Mouse (Mus musculus) induced T-regulatory cell, adult 2 months (primary cell): ENCODE measurements around the gene Fdps.
"Not testable (repeated sequence)": the region's sequence is repeated elsewhere in the genome, so short reads cannot be mapped to it uniquely, and the experiment has no call there.

ENCODE experiments used
- DNase-seq: peaks from one replicate; pipeline ENCODE4 v3.0.0-alpha.2; 2012; ENCODE audit warnings: low read depth

The Fdps gene

GRCm38 (mm10) chr3:89102495-89103290 lies 934 bp upstream of the Fdps start:
- no peak for DNase-seq

GRCm38 (mm10) chr3:89101459-89101811 lies 324 bp downstream of the Fdps start:
- DNase-seq, result no peak

GRCm38 (mm10) chr3:89100811-89101210 lies 948 bp downstream of the Fdps start, which contains the start of gene Gm43738:
Gm43738 (minus strand) TSS chr3:89101099.
- no peak for DNase-seq

- DNase-seq, result no peak
Observed at GRCm38 (mm10) chr3:89094021-89094420, 7.7 kb downstream of the Fdps start.

- peak; percentile 77 for DNase-seq
Observed at GRCm38 (mm10) chr3:89093175-89093574, 8.6 kb downstream of the Fdps start, which contains the start of gene Rusc1. Rusc1 (minus strand) TSS chr3:89093311.

GRCm38 (mm10) chr3:89092509-89093090 lies 9.2 kb downstream of the Fdps start:
- DNase-seq, result peak; percentile 33

- DNase-seq, result peak; percentile 37
Observed at GRCm38 (mm10) chr3:89091811-89092508, 9.8 kb downstream of the Fdps start.

GRCm38 (mm10) chr3:89090694-89091655 lies 10.8 kb downstream of the Fdps start:
- peak; percentile 85 for DNase-seq

GRCm38 (mm10) chr3:89089882-89090591 lies 11.7 kb downstream of the Fdps start:
- peak; percentile 96 for DNase-seq

GRCm38 (mm10) chr3:89088974-89089373 lies 12.8 kb downstream of the Fdps start:
- no peak for DNase-seq

- DNase-seq, result peak; percentile 96
Observed at GRCm38 (mm10) chr3:89087338-89088110, 14.2 kb downstream of the Fdps start.

GRCm38 (mm10) chr3:89084654-89085190 lies 17.0 kb downstream of the Fdps start:
- no peak for DNase-seq

GRCm38 (mm10) chr3:89084133-89084532 lies 17.6 kb downstream of the Fdps start:
- DNase-seq, result no peak

GRCm38 (mm10) chr3:89082287-89082686 lies 19.5 kb downstream of the Fdps start:
- DNase-seq, result not testable (repeated sequence)

GRCm38 (mm10) chr3:89077383-89077782 lies 24.4 kb downstream of the Fdps start:
- DNase-seq, result no peak

GRCm38 (mm10) chr3:89067265-89067664 lies 34.5 kb downstream of the Fdps start:
- no peak for DNase-seq

GRCm38 (mm10) chr3:89061696-89062095 lies 40.1 kb downstream of the Fdps start:
- no peak for DNase-seq

GRCm38 (mm10) chr3:89058783-89059182 lies 43.0 kb downstream of the Fdps start:
- peak; percentile 64 for DNase-seq

GRCm38 (mm10) chr3:89058361-89058760 lies 43.4 kb downstream of the Fdps start:
- no peak for DNase-seq
